Mouse (Mus musculus) heart, postnatal 0 days (tissue): ENCODE data around the gene 4930486L24Rik. TPM values are rescaled to one million over a fixed set of nuclear protein-coding genes. Genes with fewer than 3 reads are reported as not detected.

Experiments
- ATAC-seq: fragments of 200-750 bp; cut with Nextera tagmentation; 2 replicates; pipeline ENCODE4 v1.8.0; 2017; ENCODE audit warnings: low read depth, moderate number of reproducible peaks, moderate library complexity; ENCODE audit not compliant: insufficient read depth
- DNase-seq: peaks from one replicate; pipeline ENCODE4 v3.0.0-alpha.2; 2016; ENCODE audit warnings: low spot score
- H3K27ac ChIP-seq: fragments of 300-500 bp; sonication (generic); 2 replicates; pipeline ENCODE4 v1.5.1; 2014; ENCODE audit warnings: low read depth, mild to moderate bottlenecking
- H3K27me3 ChIP-seq: fragments of 300-500 bp; sonication (generic); 2 replicates; pipeline ENCODE4 v1.6.1; 2014; ENCODE audit warnings: low read length, mixed read lengths; ENCODE audit not compliant: control insufficient read depth, insufficient read depth
- H3K36me3 ChIP-seq: fragments of 300-500 bp; sonication (generic); replicated peaks from 2 replicates; pipeline ENCODE4 v1.6.1; 2014; ENCODE audit warnings: low read length, mixed read lengths; ENCODE audit not compliant: control insufficient read depth, insufficient read depth
- H3K4me1 ChIP-seq: fragments of 300-500 bp; sonication (generic); 2 replicates; pipeline ENCODE4 v1.6.1; 2014; ENCODE audit warnings: antibody characterized with exemption; ENCODE audit not compliant: control insufficient read depth, insufficient read depth
- H3K4me2 ChIP-seq: fragments of 300-500 bp; sonication (generic); 2 replicates; pipeline ENCODE4 v1.6.1; 2014; ENCODE audit warnings: low read depth, mild to moderate bottlenecking, low read length, moderate library complexity
- H3K4me3 ChIP-seq: fragments of 300-500 bp; sonication (generic); 2 replicates; pipeline ENCODE4 v1.5.1; 2014; ENCODE audit warnings: low read depth, low read length
- H3K9ac ChIP-seq: fragments of 300-500 bp; sonication (generic); replicated peaks from 2 replicates; pipeline ENCODE4 v1.6.1; 2014; ENCODE audit warnings: low read depth, low read length, mixed read lengths
- H3K9me3 ChIP-seq: fragments of 300-500 bp; sonication (generic); replicated peaks from 2 replicates; pipeline ENCODE4 v1.6.1; 2016; ENCODE audit warnings: low read length; ENCODE audit not compliant: control insufficient read depth
- CTCF ChIP-seq: IDR thresholded peaks from 2 replicates; pipeline ENCODE4 v1.5.1; 2016; ENCODE audit warnings: antibody characterized with exemption, control low read depth, low read depth
- EP300 ChIP-seq: IDR thresholded peaks from 2 replicates; pipeline ENCODE4 v1.6.1; 2016; ENCODE audit warnings: antibody characterized with exemption, low read depth
- WGBS: fragments of 180-500 bp; shearing (Covaris S2); extraction: QIAGEN DNeasy Blood & Tissue Kit; methylation state at CpG from one replicate; pipeline ENCODE4 v1.1.7; 2014; 5-methylcytosine and 5-hydroxymethylcytosine counted together
- polyA plus RNA-seq: library from polyadenylated mRNA; unstranded; fragments of >200 nt; fragmentation: Nextera tagmentation; extraction: Ambion mirVana; gene quantifications from 2 replicates; pipeline ENCODE4 v1.2.1, GENCODE M21; 2015
- total RNA-seq: library from RNA; depleted of rRNA; stranded (reverse); fragments of >200 nt; gene quantifications from 2 replicates; pipeline ENCODE4 v1.2.3, GENCODE M21; 2014; ENCODE audit warnings: low replicate concordance

4930486L24Rik gene
- total and polyA plus RNA-seq, 2 experiments from 2014 or later, result not detected

DNA sequence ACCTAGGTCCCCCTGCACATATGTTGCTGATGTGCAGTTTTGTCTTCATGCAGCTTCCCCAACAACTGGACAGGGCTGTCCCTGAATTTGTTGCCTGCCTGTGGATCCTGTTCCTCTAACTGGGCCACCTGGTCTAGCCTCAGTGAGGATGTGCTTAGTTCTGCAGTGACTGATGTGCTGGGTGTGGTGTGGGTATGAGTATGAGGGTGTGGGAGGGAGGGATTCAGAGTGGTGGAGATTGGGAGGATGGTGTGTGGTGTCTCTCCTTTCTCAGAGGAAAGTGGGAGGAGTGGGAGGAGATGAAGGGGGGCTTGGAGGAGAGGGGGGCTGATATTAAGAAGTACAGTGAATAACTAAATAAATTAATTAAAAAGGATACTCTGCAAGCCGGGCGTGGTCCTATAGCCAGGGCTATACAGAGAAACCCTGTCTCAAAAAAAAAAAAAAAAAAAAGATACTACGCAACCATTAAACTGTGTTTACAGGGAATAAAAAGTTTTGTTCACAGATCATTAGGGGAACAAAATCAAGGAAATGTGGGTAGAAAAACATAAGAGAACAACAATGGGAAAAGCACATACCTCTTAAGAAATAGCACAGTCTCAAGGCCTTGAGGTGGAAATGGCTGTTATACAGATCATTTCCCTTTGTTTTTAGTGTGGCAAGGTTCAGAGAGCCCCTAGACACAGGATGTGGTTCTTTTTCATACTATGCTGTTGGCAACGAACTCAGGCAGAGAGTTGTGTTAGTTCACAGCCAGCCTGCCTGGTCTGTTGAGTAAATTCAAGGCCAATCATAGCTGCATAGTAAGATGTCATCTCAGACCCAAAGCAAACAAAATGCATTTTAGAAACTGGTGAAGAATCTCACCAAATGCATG is 15.8 kb downstream of the 4930486L24Rik start:
- 61% methylated on average over 4 of the region's 4 CpGs for WGBS
- TF ChIP-seq CTCF (no peak), EP300 (peak; percentile 73; the same call in 1 of the 2 replicates)
- Histone ChIP-seq H3K9ac (no peak overlapping the region), H3K27ac (peak overlapping the region; percentile 70), H3K27me3 (no peaks in the 10 kb centered on the region), H3K4me1 (no peaks in the 10 kb centered on the region), H3K36me3 (no peaks in the 10 kb centered on the region), H3K4me3 (no peak overlapping the region), H3K4me2 (no peak overlapping the region), H3K9me3 (no peaks in the 10 kb centered on the region)
- DNase-seq, result no peak
- peak; percentile 80 for ATAC-seq

DNA sequence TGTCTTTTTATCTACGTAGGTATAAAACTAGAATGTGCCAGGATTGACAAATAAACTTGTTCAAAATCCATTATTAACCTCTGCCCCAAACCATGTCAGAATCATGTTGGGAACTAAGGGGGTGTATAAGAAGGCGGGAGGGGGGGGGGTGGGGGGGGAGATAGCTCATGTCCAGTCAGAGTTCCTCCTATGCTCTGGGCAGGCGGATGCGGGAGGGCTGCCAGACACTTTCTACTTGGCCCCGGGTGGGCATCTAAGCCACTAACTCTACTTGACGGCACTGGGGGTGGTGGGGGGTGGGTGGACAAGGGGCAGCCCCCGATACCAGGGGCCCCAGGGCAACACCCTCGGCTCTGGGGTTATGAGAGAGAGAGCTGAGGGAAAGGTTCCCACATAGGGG is 21.1 kb downstream of the 4930486L24Rik start:
- no peaks in the 10 kb centered on the region for H3K27me3 ChIP-seq
- H3K36me3 ChIP-seq, result no peaks in the 10 kb centered on the region
- no peaks in the 10 kb centered on the region for H3K9me3 ChIP-seq
- no peak overlapping the region for H3K4me2 ChIP-seq
- H3K4me3 ChIP-seq, result no peak overlapping the region
- DNase-seq (no peak), ATAC-seq (no peak)
- no peaks in the 10 kb centered on the region for H3K4me1 ChIP-seq
- H3K27ac ChIP-seq, result no peak overlapping the region
- no peak overlapping the region for H3K9ac ChIP-seq
- 70% methylated on average over 8 of the region's 8 CpGs for WGBS
- TF ChIP-seq EP300 (no peak), CTCF (no peak)

DNA sequence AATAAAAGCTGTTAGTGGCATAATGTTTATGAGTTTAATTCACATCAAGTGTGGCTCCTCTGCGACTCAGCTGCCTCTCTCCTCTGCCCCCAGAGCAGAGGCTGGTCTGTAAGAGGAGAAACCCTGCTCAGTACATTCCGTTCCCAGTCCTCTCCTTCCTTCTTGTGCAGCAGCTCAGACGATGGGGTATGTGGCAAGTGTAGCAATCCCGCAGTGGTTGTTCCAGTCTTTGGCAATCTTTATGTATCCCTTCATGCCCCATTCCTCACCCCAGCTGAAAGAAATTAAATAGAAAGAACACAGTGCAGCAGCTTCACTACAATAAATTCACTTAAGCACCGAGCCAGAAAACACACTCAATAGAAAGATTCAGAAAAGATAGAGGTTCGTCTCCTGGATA is 21.6 kb downstream of the 4930486L24Rik start:
- Histone ChIP-seq H3K27me3 (no peaks in the 10 kb centered on the region), H3K9ac (no peak overlapping the region), H3K27ac (no peak overlapping the region), H3K4me3 (no peak overlapping the region), H3K4me1 (no peaks in the 10 kb centered on the region), H3K4me2 (no peak overlapping the region), H3K36me3 (no peaks in the 10 kb centered on the region), H3K9me3 (no peaks in the 10 kb centered on the region)
- TF ChIP-seq EP300 (no peak), CTCF (no peak)
- WGBS, result 59% methylated on average over 6 of the region's 6 CpGs
- ATAC-seq (no peak), DNase-seq (peak; percentile 13)

DNA sequence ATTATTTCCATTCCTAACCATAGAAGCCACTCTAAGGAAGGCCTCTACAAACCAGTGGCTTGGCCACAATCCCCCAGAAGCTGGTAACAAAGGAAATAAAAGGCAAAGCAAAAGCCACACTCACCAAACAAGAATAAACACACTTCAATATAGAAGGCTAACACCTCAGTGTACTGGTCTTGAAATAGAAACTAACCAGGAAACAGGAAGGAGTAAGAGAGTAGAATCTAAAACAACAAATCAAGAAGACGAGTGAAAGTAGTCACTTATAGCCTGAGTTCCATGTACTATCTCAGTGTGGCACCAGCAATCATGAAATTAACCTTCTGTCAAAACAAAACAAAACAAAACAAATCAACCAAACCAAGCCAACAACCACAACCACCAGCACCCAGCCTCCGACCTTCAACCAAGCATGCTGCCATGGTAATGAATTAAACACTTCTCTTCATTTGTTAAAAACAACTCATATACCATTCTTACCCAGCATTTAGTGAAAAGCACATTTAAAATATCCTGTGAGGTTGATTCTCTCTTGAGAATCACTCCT is 24.8 kb downstream of the 4930486L24Rik start:
- Histone ChIP-seq H3K4me3 (no peak overlapping the region), H3K27ac (no peak overlapping the region), H3K4me2 (no peak overlapping the region), H3K27me3 (no peaks in the 10 kb centered on the region), H3K9me3 (no peaks in the 10 kb centered on the region), H3K9ac (no peak overlapping the region), H3K4me1 (no peaks in the 10 kb centered on the region), H3K36me3 (no peaks in the 10 kb centered on the region)
- TF ChIP-seq CTCF (no peak), EP300 (no peak)
- ATAC-seq, result no peak
- no peak for DNase-seq
- WGBS, result 50% methylated on average over 2 of the region's 2 CpGs

DNA sequence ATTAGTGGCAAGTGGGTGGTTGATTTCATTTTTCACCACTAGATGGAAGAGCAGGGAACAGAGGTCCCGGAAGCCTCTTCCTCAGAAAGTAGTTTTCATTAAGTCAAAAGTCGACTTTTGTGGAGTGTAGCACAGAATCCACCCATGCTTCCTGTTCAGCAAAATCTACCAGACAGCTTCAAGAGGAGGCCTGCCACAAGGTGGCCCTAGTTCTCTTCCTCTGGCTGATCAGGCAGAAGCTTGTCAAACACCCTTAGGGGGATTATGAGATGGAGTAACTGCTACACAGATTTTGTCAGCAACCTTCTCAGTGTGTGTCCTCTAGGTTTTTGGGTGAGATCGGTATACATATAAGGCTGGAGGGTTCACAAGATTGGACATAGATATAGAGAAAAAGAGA is 38.2 kb downstream of the 4930486L24Rik start:
- no peaks in the 10 kb centered on the region for H3K36me3 ChIP-seq
- H3K27ac ChIP-seq, result no peak overlapping the region
- no peaks in the 10 kb centered on the region for H3K27me3 ChIP-seq
- DNase-seq (peak; percentile 21), ATAC-seq (no peak)
- H3K9me3 ChIP-seq, result no peaks in the 10 kb centered on the region
- no peak overlapping the region for H3K4me3 ChIP-seq
- 51% methylated on average over 3 of the region's 3 CpGs for WGBS
- H3K9ac ChIP-seq, result no peak overlapping the region
- H3K4me1 ChIP-seq, result no peaks in the 10 kb centered on the region
- TF ChIP-seq EP300 (no peak), CTCF (peak; percentile 55)
- no peak overlapping the region for H3K4me2 ChIP-seq
